Mouse (Mus musculus): ENCODE measurements around the gene Fuca2.
"Not testable (repeated sequence)": the region's sequence is repeated elsewhere in the genome, so short reads cannot be mapped to it uniquely, and the experiment has no call there.

Gene Fuca2

GRCm38 (mm10) chr10:13499331-13499730 lies at the start of gene Fuca2:
Gene Fuca2, plus strand, starts transcription at chr10:13499540.
- DNase-seq (ENCODE audit: low spot score in 2 of 2), result no peak

DNA sequence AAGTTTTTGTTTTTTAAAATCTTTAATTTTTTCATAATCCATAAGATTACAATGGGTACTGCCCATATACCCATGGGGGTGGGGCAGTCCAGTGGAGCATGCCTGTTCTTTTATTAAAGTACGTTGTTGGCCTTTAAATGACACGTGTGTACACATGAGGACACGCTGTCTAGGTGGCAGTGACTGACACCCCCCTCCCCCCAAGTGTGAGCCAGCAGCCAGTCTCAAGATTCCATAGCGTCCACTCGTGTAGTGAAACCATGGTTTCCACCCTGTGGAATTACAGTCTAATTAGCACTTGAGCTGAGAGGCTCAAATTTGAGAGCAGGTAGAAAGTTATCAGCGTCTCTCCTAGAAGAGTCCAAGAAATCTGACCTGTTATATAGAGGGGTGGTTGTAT lies 47.7 kb upstream of the Fuca2 start:
- no peak for DNase-seq (ENCODE audit: low spot score in 2 of 2)

DNA sequence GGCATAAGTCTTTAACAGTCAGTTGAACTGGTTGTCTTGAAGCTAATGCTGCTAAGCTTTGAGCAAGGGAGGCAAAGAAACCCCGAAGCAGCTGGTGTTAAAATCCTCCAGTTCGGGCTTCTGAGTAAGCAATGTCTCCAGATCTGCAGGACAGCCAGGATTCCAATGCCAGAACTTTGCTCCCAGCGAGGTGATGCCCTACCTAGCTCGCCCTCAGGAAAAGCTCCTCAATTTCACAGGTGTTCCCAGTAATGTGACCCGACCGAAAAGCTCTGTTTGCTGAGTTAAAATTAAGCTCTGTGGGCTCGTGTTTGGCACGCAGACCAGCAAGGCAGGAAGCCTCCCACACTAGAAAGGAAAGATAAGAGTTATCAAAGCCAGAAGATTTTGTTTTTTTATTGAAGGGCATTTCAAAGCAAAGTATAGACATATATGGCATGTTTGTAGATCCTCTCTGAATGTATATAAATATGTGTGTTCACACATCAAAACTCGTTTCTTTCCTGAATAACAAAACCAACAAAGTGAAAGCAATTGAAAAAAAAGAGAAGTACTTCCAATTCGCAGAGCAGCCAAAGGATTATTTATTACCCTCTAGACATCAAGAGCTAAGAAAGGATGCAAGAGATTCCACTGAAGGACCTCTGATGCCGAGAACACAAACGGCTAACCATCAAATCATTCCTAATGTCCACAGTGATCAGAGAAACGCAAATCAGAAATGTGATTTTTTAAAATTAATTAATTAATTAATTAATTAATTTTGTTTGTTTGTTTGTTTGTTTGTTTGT lies 45.9 kb upstream of the Fuca2 start:
- DNase-seq (ENCODE audit: low spot score in 2 of 2), result no peak

DNA sequence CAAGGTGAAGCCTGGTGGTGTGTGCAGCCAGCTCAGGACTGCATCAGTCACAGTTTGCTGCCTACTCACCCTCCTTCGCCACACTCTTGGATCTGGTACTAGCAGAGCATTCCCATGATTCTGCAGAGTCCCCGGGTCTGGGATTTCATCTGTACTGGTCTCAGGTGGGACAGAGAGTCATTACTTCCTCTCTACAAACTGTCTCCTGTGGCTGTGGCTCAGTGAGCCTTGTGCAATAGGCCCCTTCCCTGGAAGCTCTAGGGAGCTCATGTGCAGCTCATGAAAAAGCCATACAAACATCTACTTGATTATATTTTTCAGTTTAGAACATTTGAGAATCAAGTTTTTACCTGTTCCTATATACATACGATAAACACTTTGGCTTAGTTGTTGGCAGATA lies 35.0 kb upstream of the Fuca2 start:
- not testable (repeated sequence) for DNase-seq (ENCODE audit: low spot score in 2 of 2)

DNA sequence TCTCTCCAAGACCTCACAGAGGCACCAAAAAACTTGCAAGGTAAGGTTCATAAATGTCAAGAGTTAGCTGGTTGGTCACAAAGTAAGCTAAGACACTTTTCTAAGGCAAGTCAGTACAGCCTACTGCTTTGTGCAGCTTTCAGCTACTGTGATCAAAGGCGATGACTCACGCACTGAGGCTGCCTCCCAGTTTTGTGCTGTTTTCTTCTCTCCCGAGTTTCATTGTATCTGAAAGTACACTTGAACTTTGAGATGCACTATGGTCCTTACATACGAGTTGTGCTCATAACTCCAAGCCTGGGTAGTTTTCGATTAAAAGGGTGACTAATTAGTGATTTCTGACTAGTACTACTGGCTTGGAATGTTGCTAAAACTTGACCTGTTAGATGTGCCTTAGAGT lies 32.4 kb upstream of the Fuca2 start:
- DNase-seq (ENCODE audit: low spot score in 2 of 2), result peak in 1 of 2 experiments; percentile 47

DNA sequence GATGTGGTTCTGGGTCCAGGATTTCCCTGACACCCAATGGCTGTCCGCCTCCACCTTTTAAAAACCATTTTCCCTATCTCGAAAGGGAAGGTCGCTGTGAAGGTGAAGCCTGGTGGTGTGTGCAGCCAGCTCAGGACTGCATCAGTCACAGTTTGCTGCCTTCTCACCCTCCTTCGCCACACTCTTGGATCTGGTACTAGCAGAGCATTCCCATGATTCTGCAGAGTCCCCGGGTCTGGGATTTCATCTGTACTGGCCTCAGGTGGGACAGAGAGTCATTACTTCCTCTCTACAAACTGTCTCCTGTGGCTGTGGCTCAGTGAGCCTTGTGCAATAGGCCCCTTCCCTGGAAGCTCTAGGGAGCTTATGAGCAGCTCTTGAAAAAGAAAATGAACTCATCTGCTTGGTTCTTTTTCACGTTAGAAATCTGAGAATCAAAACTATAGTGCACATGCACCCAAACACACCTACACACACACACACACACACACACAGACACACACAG lies 31.3 kb upstream of the Fuca2 start:
- DNase-seq (ENCODE audit: low spot score in 2 of 2), result not testable (repeated sequence)

GRCm38 (mm10) chr10:13470236-13470635 lies 29.1 kb upstream of the Fuca2 start:
- no peak for DNase-seq (ENCODE audit: low spot score in 2 of 2)

DNA sequence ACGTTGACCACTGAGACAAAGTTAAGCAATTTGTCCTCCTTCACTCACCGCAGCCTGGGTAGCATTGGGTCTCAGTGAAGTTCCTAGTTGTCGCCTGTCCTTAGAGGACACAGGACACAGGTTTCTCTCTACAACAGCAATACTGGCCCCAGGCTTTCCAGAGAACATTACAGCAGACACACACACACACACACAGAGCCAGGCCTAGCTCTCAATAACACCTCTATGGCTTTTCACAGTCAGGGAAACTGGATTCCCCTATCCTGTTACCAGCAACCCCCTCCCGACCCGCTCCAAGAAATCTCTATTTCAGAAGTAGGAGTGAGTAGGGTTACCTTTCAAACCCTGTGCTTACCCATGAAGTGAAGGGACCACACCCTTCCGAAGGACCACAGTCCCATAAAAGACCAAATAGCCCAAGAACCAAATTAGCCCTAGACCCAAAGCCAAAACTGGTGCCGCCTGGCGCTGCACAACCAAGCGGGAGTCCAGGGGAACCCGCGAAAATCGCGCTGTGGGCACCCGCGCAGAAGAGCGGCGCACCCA lies 26.0 kb upstream of the Fuca2 start:
- no peak for DNase-seq (ENCODE audit: low spot score in 2 of 2)

DNA sequence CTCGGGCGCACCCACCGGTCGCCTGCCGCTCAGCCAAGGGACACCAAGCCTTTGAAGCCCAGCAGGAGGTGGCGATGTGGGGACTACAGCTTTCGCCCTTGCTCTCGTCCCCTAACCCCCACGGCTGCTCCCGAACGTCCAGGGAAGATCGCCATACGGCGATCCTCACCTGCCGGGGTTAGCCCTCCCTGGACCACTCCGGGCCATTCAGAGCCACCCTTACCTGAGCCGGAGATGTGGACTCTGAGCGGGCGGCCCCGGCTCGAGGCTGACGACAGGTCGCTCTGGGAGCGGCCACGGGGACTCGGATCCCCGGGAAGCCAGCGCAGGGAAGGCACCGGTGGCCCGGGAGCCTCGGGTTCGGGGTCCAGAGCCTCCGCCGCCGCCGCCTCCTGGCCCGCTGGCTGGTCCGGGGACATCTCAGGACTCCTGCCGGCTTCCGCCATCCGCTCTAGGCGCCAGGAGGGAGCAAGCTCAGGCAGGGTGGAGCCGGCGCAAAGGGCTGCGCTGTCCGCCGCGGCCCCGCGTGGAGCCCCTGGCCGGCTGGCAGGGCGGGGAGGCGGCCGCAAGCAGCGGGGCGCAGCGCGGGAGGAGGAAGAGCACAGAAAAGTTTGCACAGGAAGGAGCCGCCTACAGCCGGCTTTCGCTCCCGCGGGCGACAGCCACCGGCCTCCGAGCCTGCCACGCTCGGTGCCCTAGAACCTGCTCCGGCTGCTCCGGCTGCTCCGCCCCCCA lies 25.3 kb upstream of the Fuca2 start, which contains the start of gene Phactr2:
Gene Phactr2, minus strand, starts transcription at position 580 of the 735 bp plus-strand sequence.
- DNase-seq (ENCODE audit: low spot score in 2 of 2), result peak in 1 of 2 experiments; percentile 70

- no peak for DNase-seq (ENCODE audit: low spot score in 2 of 2)
Measured at GRCm38 (mm10) chr10:13474568-13474955, 24.8 kb upstream of the Fuca2 start.

- no peak for DNase-seq (ENCODE audit: low spot score in 2 of 2)
Measured at GRCm38 (mm10) chr10:13475121-13475520, 24.2 kb upstream of the Fuca2 start.

GRCm38 (mm10) chr10:13479341-13479740 lies 20.0 kb upstream of the Fuca2 start:
- no peak for DNase-seq (ENCODE audit: low spot score in 2 of 2)

DNA sequence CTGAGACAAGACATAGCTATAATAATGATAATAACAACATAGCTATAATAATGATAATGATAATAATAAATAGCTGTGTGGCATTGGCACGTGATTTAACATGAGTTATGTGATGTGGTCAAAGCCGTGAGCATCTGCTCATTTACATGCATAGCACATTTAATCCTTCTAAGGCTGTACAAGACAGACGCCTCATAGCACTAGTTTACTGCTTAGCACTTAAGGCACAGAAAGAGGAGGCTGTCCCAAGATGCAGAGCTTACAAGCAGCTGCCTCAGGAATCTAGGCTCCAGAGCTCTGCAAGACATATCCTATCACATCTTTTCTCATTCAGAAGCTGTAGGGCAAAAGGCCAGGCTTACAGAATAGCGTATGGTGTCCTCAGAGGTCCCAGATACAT lies 13.4 kb upstream of the Fuca2 start:
- DNase-seq (ENCODE audit: low spot score in 2 of 2), result no peak

- no peak for DNase-seq (ENCODE audit: low spot score in 2 of 2)
Measured at GRCm38 (mm10) chr10:13489671-13490070, 9.7 kb upstream of the Fuca2 start.

GRCm38 (mm10) chr10:13493978-13494686 lies 5.2 kb upstream of the Fuca2 start:
- no peak for DNase-seq (ENCODE audit: low spot score in 2 of 2)

DNA sequence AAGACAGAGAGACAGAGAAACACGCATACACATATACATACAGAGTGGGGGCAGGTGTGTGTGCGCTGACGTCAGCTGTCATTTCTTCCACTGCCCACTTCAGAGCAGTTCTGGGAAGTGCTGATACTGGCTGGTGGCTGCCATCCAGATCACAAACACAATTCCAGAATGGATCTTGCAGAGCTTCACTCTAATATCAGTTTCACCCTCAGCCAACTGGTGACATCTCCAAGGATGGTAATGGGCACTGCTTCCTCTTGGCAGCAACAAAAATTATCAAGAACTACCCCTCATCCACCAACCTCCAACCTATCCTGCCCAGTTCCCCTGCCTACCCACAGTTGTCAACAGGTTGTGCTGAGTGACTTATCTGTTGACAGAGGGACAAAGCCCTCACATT lies 3.0 kb upstream of the Fuca2 start:
- no peak for DNase-seq (ENCODE audit: low spot score in 2 of 2)

DNA sequence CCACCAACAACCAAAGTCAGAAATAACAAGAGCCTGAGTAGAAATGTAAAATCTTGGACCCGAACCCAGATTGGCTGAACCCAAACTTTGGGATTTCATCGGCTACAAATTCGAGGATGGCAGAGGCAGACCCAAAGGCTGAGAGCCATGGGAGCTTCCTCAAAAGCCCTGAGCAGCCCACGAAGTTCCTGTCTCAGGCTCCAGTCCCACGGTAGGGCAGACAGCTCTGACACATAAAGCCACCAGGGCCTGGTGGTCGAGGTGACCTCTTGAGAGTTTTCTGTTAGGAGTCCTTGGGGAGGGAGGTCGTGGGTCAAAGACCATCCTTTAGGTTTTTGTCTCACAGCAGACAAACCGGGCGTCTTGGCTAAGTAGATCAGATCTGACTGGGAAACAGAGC lies 1.1 kb downstream of the Fuca2 start:
- no peak for DNase-seq (ENCODE audit: low spot score in 2 of 2)

GRCm38 (mm10) chr10:13500938-13501496 lies 1.7 kb downstream of the Fuca2 start:
- DNase-seq (ENCODE audit: low spot score in 2 of 2), result peak; percentile 82 to 86

DNA sequence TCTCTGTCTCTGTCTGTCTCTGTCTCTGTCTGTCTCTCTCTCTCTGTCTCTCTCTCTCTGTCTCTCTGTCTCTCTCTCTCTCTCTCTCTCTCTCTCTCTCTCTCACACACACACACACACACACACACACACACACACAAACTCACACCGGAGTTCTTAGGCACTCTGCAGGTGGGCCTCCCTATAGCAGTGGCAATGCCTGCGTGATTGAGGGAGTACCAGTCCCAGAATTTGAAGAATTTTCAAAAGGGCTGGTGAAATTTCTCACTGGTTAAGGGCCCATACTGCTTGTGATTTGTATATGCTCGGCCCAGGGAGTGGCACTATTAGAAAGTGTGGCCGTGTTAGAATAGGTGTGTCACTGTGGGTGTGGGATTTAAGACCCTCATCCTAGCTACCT lies 2.2 kb downstream of the Fuca2 start:
- DNase-seq (ENCODE audit: low spot score in 2 of 2), result not testable (repeated sequence)

DNA sequence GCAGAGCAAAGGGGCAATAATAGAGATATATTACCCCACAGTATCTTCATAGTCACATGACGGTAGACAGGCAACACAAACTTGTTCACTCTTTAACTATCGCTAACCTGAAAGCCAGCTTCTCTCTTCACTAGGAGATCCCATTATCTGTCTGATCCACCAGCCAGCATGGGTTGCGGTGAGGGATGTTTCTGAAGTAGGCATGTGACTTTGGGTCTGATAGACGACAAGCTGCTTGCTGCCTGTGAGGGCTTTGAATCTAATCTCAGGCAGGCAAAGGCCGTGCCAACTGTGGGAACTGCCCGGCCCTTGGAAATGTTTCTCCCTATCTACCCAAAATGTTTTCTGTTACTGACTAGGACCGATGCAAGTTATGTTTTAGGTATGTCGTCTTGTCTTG lies 3.0 kb downstream of the Fuca2 start:
- no peak for DNase-seq (ENCODE audit: low spot score in 2 of 2)

DNA sequence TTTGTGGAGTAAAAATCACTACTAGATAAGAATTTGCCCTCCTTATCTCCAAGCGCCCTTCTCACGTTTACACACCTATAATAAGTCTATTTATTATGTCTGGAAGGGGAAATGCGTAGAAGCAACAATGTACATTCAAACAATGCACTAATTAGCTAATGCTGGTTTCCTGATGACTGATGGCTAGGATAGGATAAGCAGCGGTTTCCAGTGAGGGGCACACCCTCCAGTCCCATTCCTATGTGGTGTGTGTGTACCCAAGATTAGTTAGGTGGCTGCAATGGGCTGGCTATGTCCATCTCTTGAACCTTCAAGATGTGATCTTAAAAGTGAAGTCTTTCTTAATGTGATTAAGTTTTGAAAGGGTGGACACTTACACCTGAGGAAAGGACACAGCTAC lies 22.5 kb downstream of the Fuca2 start:
- no peak for DNase-seq (ENCODE audit: low spot score in 2 of 2)

GRCm38 (mm10) chr10:13528155-13528554 lies 28.8 kb downstream of the Fuca2 start:
- no peak for DNase-seq (ENCODE audit: low spot score in 2 of 2)

Measured in urinary bladder, adult 18-20 months (tissue).